Mouse (Mus musculus) thymus, adult 2 months (tissue): ENCODE results near the gene Cerk.

Experiments
- CTCF ChIP-seq: fragments of 200-500 bp; IDR thresholded peaks from 2 replicates; pipeline ENCODE4 v1.5.1; 2012; ENCODE audit warnings: mild to moderate bottlenecking, control low read depth, low read length, moderate library complexity, borderline replicate concordance; ENCODE audit not compliant: control insufficient read depth, poor library complexity, insufficient read depth; ENCODE audit errors: extremely low read depth
- POLR2A ChIP-seq: fragments of 200-500 bp; IDR thresholded peaks from 2 replicates; pipeline ENCODE4 v1.6.1; 2012; ENCODE audit warnings: mild to moderate bottlenecking, low read length, control low read depth, moderate library complexity; ENCODE audit not compliant: control insufficient read depth, poor library complexity, insufficient read depth; ENCODE audit errors: extremely low read depth

DNA sequence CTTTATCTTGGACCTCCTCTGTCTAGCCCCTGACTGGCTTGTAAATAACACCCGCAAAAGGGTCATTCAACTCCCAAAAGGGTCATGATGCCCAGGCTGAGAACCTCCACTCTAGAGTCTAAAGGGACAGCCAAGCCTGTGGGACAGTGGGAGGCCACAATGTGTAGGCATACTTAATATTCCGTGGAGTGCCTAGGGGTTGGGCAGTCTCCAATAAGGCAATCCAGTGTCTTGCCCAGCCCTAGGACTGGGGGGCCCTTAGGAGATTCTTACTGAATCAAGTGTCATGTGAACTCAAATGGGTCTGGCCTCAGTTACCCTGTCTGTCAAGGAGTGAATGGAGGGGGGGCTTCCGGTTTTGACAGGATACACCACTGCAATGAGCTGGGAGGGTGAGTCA lies 56.9 kb downstream of the Cerk start:
- TF ChIP-seq CTCF (no peak), POLR2A (no peak)
